Mouse (Mus musculus) hindbrain, embryonic 11.5 days (tissue): ENCODE data around the gene Rab25. TPM values are rescaled to one million over a fixed set of nuclear protein-coding genes. Genes with fewer than 3 reads are reported as not detected.
"Not testable (repeated sequence)": the region's sequence is repeated elsewhere in the genome, so short reads cannot be mapped to it uniquely, and the experiment has no call there.

Experiments
- ATAC-seq: fragments of 200-750 bp; cut with Nextera tagmentation; 2 replicates; pipeline ENCODE4 v1.8.0; 2017; ENCODE audit warnings: mild to moderate bottlenecking, moderate TSS enrichment, moderate library complexity; ENCODE audit not compliant: low FRiP score
- DNase-seq: peaks from one replicate; pipeline ENCODE4 v3.0.0-alpha.2; 2015; ENCODE audit warnings: low spot score
- H3K27ac ChIP-seq: fragments of 300-500 bp; sonication (generic); 2 replicates; pipeline ENCODE4 v1.5.1; 2014; ENCODE audit warnings: mild to moderate bottlenecking, low read depth, low read length
- H3K27me3 ChIP-seq: fragments of 300-500 bp; sonication (generic); 2 replicates; pipeline ENCODE4 v1.6.1; 2014; ENCODE audit warnings: mild to moderate bottlenecking, low read length, moderate library complexity, mixed read lengths; ENCODE audit not compliant: control insufficient read depth, insufficient read depth
- H3K36me3 ChIP-seq: fragments of 300-500 bp; sonication (generic); 2 replicates; pipeline ENCODE4 v1.6.1; 2014; ENCODE audit warnings: mild to moderate bottlenecking, low read length, moderate library complexity, mixed read lengths; ENCODE audit not compliant: control insufficient read depth, insufficient read depth
- H3K4me1 ChIP-seq: fragments of 300-500 bp; sonication (generic); replicated peaks from 2 replicates; pipeline ENCODE4 v1.6.1; 2014; ENCODE audit warnings: low read length, mixed read lengths; ENCODE audit not compliant: control insufficient read depth, insufficient read depth
- H3K4me2 ChIP-seq: fragments of 300-500 bp; sonication (generic); replicated peaks from 2 replicates; pipeline ENCODE4 v1.6.1; 2014; ENCODE audit warnings: mild to moderate bottlenecking, low read depth, low read length
- H3K4me3 ChIP-seq: fragments of 300-500 bp; sonication (generic); 2 replicates; pipeline ENCODE4 v1.5.1; 2014; ENCODE audit warnings: low read depth, low read length
- H3K9ac ChIP-seq: fragments of 300-500 bp; sonication (generic); 2 replicates; pipeline ENCODE4 v1.6.1; 2014; ENCODE audit warnings: low read depth, low read length
- H3K9me3 ChIP-seq: fragments of 300-500 bp; sonication (generic); 2 replicates; pipeline ENCODE4 v1.6.1; 2016; ENCODE audit warnings: low read length; ENCODE audit not compliant: control insufficient read depth
- WGBS: fragments of 180-500 bp; shearing (Covaris S2); extraction: QIAGEN DNeasy Blood & Tissue Kit; methylation state at CpG from one replicate; pipeline ENCODE4 v1.1.7; 2014; 5-methylcytosine and 5-hydroxymethylcytosine counted together
- polyA plus RNA-seq: library from polyadenylated mRNA; unstranded; fragments of >200 nt; fragmentation: Nextera tagmentation; extraction: Ambion mirVana; gene quantifications from 2 replicates; pipeline ENCODE4 v1.2.1, GENCODE M21; 2014

Rab25 gene
- 1.1 and 1.8 TPM in 2 replicates for polyA plus RNA-seq

GRCm38 (mm10) chr3:88548180-88548917 lies at the start of gene Rab25:
TSS of gene Rab25 (minus strand) at chr3:88548300.
- DNase-seq (no peak), ATAC-seq (no peak)
- whole genome bisulfite sequencing = 48% methylated on average over 18 of the region's 18 CpGs
- no peak within 1 kb of the TSS for H3K27ac ChIP-seq
- H3K4me3 ChIP-seq = no peak within 1 kb of the TSS
- H3K36me3 ChIP-seq = no peaks in the 10 kb centered on the region
- no peaks in the 10 kb centered on the region for H3K4me1 ChIP-seq
- H3K27me3 ChIP-seq = no peaks in the 10 kb centered on the region
- no peak within 1 kb of the TSS for H3K4me2 ChIP-seq
- no peaks in the 10 kb centered on the region for H3K9me3 ChIP-seq
- H3K9ac ChIP-seq = no peak within 1 kb of the TSS

- not testable (repeated sequence) for H3K9me3 ChIP-seq, H3K4me2 ChIP-seq, H3K4me3 ChIP-seq, H3K4me1 ChIP-seq, H3K36me3 ChIP-seq, ATAC-seq, H3K27ac ChIP-seq, H3K9ac ChIP-seq, H3K27me3 ChIP-seq, DNase-seq
- 82% methylated on average over 4 of the region's 4 CpGs for WGBS
Measured at GRCm38 (mm10) chr3:88596547-88596946, 48.4 kb upstream of the Rab25 start.

- Histone ChIP-seq H3K4me3 (no peak overlapping the region), H3K4me2 (no peak overlapping the region), H3K4me1 (no peaks in the 10 kb centered on the region), H3K9ac (no peak overlapping the region), H3K27ac (no peak overlapping the region), H3K27me3 (no peaks in the 10 kb centered on the region), H3K36me3 (no peaks in the 10 kb centered on the region), H3K9me3 (no peaks in the 10 kb centered on the region)
- no peak for ATAC-seq
- DNase-seq = no peak
- 67% methylated on average over 10 of the region's 10 CpGs for WGBS
Measured at GRCm38 (mm10) chr3:88593893-88594580, 45.9 kb upstream of the Rab25 start.

GRCm38 (mm10) chr3:88592942-88593576 lies 45.0 kb upstream of the Rab25 start:
- Histone ChIP-seq H3K4me3 (no peak overlapping the region), H3K9ac (no peak overlapping the region), H3K36me3 (no peaks in the 10 kb centered on the region), H3K4me1 (no peaks in the 10 kb centered on the region), H3K27me3 (no peaks in the 10 kb centered on the region), H3K4me2 (no peak overlapping the region), H3K27ac (no peak overlapping the region), H3K9me3 (no peaks in the 10 kb centered on the region)
- DNase-seq (no peak), ATAC-seq (no peak)
- WGBS = 81% methylated on average over 10 of the region's 10 CpGs

- H3K9ac ChIP-seq = 0 out of 2 replicates have a peak overlapping the region, but pooled peaks have one; percentile 8
- no peak overlapping the region for H3K4me3 ChIP-seq
- no peak for ATAC-seq
- no peak overlapping the region for H3K4me2 ChIP-seq
- H3K27me3 ChIP-seq = no peaks in the 10 kb centered on the region
- 0 out of 2 replicates have a peak, but pooled peaks cover 4% of the 10 kb centered on the region for H3K36me3 ChIP-seq
- no peaks in the 10 kb centered on the region for H3K9me3 ChIP-seq
- H3K27ac ChIP-seq = no peak overlapping the region
- 33% methylated on average over 9 of the region's 9 CpGs for WGBS
- peak; percentile 83 for DNase-seq
- H3K4me1 ChIP-seq = no peaks in the 10 kb centered on the region
Measured at GRCm38 (mm10) chr3:88591950-88592731, 44.0 kb upstream of the Rab25 start.

- ATAC-seq (no peak), DNase-seq (no peak)
Measured at GRCm38 (mm10) chr3:88591044-88591443, 42.9 kb upstream of the Rab25 start.

GRCm38 (mm10) chr3:88590246-88590645 lies 42.1 kb upstream of the Rab25 start:
- Histone ChIP-seq H3K9me3 (no peaks in the 10 kb centered on the region), H3K4me1 (no peaks in the 10 kb centered on the region), H3K4me3 (no peak overlapping the region), H3K9ac (no peak overlapping the region), H3K36me3 (0 out of 2 replicates have a peak, but pooled peaks cover 4% of the 10 kb centered on the region), H3K27ac (no peak overlapping the region), H3K4me2 (no peak overlapping the region), H3K27me3 (no peaks in the 10 kb centered on the region)
- no peak for ATAC-seq
- peak; percentile 14 for DNase-seq
- 33% methylated on average over 5 of the region's 5 CpGs for WGBS

More at GRCm38 (mm10) chr3:88591044-88591443, 42.9 kb upstream of the Rab25 start:
- Histone ChIP-seq H3K27ac (0 out of 2 replicates have a peak overlapping the region, but pooled peaks have one; percentile 17), H3K4me1 (no peaks in the 10 kb centered on the region), H3K4me2 (no peak overlapping the region), H3K4me3 (no peak overlapping the region), H3K36me3 (0 out of 2 replicates have a peak, but pooled peaks cover 4% of the 10 kb centered on the region), H3K9me3 (no peaks in the 10 kb centered on the region), H3K27me3 (no peaks in the 10 kb centered on the region), H3K9ac (no peak overlapping the region)
- WGBS = 59% methylated on average over 3 of the region's 3 CpGs

- Histone ChIP-seq H3K36me3 (0 out of 2 replicates have a peak, but pooled peaks cover 4% of the 10 kb centered on the region), H3K4me1 (no peaks in the 10 kb centered on the region), H3K9ac (no peak overlapping the region), H3K27me3 (no peaks in the 10 kb centered on the region), H3K4me3 (no peak overlapping the region), H3K9me3 (no peaks in the 10 kb centered on the region), H3K4me2 (no peak overlapping the region), H3K27ac (no peak overlapping the region)
- ATAC-seq = no peak
- 92% methylated on average over 5 of the region's 5 CpGs for WGBS
- no peak for DNase-seq
Measured at GRCm38 (mm10) chr3:88586640-88587039, 38.5 kb upstream of the Rab25 start.
